Mouse (Mus musculus): ENCODE measurements at regions not wholly inside any gene's neighbourhood (a gene's known extent, or its start where the extent isn't known, plus 50 kb on each side); places are given as distances from the start of the nearest gene placed in this dataset.

DNA sequence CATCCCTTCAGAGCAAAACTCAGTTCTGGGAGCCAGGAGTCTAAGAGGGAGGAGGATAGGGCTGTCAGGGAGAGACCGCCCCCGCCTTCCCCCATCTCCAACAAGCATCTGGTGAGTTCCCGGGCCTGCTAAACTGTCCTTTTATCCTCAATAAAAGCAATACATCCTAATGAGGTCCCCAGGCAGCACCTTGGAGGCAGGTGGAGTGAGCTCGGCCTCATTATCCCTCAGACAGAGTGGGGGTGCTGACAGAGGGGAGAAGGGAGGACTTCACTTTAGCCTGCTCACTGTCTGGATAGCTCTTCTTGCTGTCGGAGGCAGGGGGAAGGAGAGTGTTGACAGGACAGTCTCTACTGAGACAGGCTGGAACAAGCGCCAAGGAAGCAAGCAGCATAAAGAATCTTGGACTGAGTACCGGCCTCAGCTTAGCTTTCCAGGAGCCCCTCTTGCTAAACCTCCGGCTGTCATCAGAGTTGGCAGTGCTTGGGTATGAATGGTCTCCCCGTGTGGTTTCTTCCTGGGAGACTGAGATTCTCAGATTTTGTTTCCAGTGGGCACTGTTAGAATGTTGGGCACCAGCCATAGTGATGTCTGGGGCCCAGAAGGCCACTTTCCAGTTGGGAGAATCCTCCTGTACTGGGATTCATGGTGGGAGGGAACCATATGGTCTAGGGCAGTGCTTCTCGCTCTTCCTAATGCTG, 537.3 kb downstream of the Tbc1d22a start:
- no peak for TF ChIP-seq CTCF (IDR thresholded peaks at IDR 0.05; ENCODE audit: borderline replicate concordance, insufficient read depth, low read length)
- TF ChIP-seq POLR2A (IDR thresholded peaks at IDR 0.05; ENCODE audit: low read depth, low read length) = no peak
